Mouse (Mus musculus): ENCODE results near the gene Slfn1.
"Not testable (repeated sequence)": the region's sequence is repeated elsewhere in the genome, so short reads cannot be mapped to it uniquely, and the experiment has no call there.

Slfn1 gene

DNA sequence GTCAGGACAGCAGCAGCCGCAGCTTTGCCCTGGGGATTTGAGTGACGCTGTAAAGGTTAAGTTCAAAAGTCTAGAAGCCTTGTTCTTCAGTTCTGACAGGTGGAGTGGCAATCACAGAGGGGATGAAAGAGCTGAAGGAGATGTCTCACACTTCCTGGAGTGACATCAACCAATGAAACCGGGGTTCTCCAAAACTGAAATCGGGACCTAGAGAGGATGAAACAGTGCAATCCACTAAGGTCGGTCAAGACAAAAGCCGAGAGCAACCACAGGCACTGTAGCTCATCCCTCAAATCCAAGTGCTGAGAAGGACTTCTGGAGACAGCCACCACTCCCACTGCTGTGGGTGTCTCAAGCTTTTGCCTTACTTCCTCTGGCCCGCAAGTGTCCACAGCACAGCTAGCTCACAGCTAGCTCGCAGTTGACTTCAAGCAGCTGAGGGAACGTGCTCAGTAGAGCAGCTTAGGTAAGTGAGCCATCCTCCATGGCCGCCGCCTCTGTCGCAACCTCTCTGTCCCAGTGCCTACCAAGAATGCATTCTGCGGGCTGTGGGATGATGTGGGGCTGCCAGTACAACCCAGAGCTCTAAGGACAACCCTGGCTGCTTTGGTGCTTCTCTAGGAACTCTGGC lies at the start of gene Slfn1:
Slfn1 (plus strand) TSS at position 253 of the 631 bp plus-strand sequence.
- no peak for DNase-seq

DNA sequence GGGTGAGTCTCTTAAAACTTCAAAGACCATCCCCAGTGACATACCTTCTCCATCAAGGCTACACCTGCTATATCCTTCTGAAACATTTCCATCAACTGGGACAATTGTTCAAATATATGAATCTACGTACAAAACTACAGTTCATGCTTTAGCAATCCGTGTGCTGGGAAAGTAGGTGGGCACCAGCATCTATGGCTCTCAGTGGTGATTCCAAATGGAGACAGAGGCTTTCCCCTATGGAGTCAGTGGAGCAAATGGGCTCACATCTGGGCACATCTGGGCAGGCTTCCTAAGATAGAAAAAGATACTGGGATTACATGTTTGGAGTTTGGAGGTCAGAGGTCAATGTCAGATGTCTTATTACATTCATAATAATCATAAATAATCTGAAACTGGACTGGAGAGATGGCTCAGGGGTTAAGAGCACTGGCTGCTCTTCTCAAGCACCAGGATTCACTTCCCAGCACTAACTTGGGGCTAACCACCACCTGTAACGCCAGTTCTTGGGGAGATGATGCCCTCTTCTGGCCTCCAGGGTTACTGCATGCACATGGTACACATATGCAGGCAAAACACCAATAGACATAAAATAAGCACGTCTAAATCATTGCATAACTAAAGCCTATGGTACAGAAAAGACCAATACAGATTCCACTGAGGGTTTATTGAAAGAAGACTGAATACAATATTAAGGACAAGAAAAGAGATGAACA lies 48.5 kb upstream of the Slfn1 start:
- no peak for DNase-seq

- DNase-seq, result no peak
Observed at GRCm38 (mm10) chr11:83070321-83070970, 46.2 kb upstream of the Slfn1 start.

DNA sequence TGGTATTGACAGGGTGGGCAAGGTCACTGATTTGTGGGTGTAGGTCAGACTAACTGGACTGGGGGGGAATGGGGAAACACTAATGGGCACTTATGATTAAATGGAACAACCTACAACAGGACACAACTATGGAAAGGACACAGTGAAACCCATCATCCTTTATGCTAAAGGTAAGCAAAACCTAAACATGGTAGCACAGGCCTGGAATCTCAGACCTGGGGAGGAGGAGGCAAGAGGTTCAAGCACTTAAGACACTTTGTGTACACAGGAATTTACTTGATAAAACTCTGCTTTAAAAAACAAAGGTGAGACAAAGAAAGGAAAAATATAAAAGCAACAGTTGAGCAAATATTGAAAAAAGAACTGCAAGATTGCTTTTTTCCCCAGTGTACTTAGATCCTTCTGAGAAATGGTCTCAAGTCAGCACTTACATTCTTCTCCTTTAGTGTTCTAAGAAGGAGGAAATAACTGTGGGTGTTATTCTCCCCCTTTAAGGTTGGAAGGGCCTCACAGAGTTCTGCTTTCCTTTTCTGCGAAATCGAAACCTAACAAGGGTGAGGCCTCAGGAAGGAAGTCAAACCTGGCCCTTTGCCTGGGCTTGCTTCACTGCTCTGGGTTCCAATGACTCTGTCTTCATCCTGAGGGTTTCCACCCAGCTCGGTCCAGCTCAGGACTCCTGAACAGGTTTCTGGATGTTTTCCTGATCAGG lies 38.8 kb upstream of the Slfn1 start:
- DNase-seq, result peak; percentile 21

DNA sequence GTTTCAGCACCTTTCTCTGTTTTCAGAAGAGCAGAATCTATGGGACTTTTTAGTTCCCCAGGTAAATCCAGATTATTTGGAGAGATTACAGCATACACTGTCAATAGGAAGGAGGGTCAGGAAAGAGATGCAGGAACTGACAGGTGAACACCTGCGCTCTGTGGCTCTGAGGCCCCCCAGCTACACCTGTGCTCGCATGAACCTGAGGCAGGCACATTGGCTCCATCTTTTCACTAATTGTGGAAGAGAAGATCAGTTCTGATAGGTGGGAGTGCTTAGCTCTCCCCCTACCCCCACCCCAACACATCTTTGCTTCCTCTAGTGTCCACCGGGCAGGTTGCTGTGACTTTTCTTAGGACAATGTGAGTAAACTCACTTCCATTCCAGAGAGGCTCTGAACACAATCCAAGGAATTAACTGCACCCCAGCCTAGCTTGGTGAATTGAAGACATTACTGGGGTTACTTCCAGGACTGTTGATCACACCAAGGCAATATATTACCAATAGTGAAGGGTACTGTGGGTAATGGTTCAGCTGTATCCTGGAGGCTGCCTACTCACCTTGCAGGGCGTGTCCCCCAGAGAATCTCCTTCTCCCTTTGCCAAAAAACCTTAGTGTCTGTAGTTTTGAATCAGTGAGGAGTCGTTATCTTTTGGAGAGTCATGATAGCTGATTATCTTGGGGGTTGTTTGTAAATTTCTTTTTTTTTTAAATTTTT lies 38.1 kb upstream of the Slfn1 start:
- DNase-seq, result no peak

GRCm38 (mm10) chr11:83079487-83080199 lies 37.0 kb upstream of the Slfn1 start:
- DNase-seq, result no peak

DNA sequence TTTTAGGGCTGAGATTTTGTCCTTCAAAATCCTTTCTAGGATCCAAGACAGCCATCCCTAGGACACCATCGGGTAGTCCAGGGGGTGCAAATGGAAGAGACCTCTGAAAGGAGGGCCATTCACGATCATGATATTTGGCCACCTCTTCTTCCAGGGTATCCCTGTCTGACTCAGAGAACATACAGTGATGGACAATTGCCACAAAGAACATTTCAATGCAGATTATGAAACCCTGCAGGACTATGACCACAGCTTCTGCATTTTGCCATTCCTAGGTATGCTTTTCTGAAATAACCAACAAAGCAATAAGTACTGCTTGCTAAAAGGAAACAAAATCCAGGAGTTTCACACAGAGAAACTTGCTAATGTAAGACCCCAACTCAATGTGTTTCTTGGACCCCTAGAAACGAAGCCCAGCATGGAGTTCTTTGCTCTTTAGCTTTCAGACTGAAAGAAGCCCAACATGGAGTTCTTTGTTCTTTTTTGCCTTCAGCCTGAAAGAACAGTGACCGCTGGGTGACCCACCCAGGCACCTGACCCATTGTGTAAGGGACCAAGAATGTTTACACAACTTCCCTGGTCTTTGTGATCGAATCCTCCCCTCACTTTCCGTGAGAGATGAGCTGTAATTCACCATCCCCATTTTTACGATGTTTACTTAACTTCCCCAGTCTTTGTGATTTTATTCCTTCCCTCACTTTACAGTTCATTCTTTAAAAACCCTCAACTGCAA lies 33.7 kb upstream of the Slfn1 start:
- no peak for DNase-seq

- no peak for DNase-seq
Observed at GRCm38 (mm10) chr11:83084161-83084560, 32.5 kb upstream of the Slfn1 start.

DNA sequence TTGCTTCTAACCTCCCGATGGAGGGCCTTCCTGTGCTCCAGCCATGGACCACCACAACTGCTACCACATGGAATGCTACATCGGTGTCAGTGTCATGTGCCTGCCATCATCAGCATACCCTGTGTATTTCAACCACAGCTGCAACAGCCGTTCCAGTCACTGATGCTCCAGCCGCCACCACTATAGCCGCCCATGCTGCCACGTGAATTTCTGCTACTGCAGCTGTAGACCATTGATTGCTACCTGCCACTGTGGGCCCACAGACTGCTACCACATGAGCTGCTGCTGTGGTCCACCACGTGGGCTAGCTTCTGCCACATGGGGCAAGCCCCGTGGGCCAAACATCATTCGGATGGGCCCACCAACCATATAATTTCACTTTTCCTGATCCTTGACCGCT lies 31.9 kb upstream of the Slfn1 start:
- DNase-seq, result no peak

GRCm38 (mm10) chr11:83115138-83115537 lies 1.5 kb upstream of the Slfn1 start:
- peak; percentile 18 for DNase-seq

DNA sequence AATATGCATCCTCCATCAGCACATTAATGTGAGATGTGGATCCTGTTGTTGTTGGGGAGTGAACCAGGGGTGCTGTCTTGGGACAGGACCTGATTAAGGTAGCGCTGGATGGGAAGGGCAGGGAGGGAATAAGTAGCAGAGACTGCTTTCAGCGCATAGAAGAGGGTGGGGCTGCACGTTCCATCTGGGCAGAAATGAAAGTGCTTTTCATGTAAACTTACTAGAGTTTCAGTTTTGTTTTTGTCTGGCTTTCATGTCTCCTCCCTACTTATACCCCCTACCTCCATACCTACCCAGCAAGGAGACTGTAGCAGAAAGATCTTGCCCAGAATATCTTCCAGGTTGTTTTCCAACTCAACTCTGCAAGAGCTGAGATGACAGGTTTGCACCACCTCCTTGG lies 1.4 kb downstream of the Slfn1 start:
- no peak for DNase-seq

GRCm38 (mm10) chr11:83121131-83121685 lies 4.6 kb downstream of the Slfn1 start:
- DNase-seq, result no peak

- DNase-seq, result no peak
Observed at GRCm38 (mm10) chr11:83123198-83123597, 6.5 kb downstream of the Slfn1 start.

- DNase-seq, result no peak
Observed at GRCm38 (mm10) chr11:83124906-83125305, 8.3 kb downstream of the Slfn1 start.

- not testable (repeated sequence) for DNase-seq
Observed at GRCm38 (mm10) chr11:83125633-83126032, 9.0 kb downstream of the Slfn1 start.

DNA sequence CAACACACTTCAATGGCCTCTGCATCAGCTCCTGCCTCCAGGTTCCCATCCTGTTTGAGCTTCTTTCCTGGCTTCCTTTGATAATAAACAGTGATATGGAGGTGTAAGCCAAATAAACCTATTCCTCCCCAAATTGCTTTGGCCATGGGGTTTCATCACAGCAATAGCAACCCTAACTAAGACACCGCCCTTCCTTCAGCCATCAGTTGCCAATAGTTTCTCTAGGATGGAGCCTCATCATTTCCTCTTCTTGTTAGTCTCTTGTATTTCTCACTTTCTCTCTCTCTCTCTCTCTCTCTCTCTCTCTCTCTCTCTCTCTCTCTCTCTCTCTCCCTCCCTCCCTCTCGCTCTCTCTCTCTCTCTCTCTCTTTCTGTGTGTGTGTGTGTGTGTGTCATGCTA lies 20.6 kb downstream of the Slfn1 start:
- not testable (repeated sequence) for DNase-seq

- DNase-seq, result not testable (repeated sequence)
Observed at GRCm38 (mm10) chr11:83148939-83149338, 32.3 kb downstream of the Slfn1 start.

All from right cerebral cortex, postnatal 14 days (tissue).